Mouse (Mus musculus) CH12.LX (cell line): Measurements from ENCODE around the gene Arhgap21.

Source experiments
- CTCF ChIP-seq, 2 experiments: IDR thresholded peaks in 1 of 2; conservative IDR thresholded peaks in 1 of 2; 2 replicates each; pipeline ENCODE4 v1.5.1; 2011 to 2012; ENCODE audit warnings: low read depth in 2 of 2, low read length in 2 of 2, improper control_type of control experiment in 1 of 2, inconsistent platforms in 1 of 2, mild to moderate bottlenecking in 1 of 2, moderate library complexity in 1 of 2
- NELFE ChIP-seq: IDR thresholded peaks from 2 replicates; pipeline ENCODE4 v1.6.1; 2011; ENCODE audit warnings: low read depth, low read length, improper control_type of control experiment
- POLR2A ChIP-seq: IDR thresholded peaks from 2 replicates; pipeline ENCODE4 v1.6.1; 2011; ENCODE audit warnings: low read depth, mild to moderate bottlenecking, improper control_type of control experiment, low read length
- RAD21 ChIP-seq: IDR thresholded peaks from 2 replicates; pipeline ENCODE4 v1.6.1; 2011; ENCODE audit warnings: low read depth, mild to moderate bottlenecking, low read length, improper control_type of control experiment, moderate library complexity
- UBTF ChIP-seq: IDR thresholded peaks from 2 replicates; pipeline ENCODE4 v1.6.1; 2012; ENCODE audit warnings: low read depth, mild to moderate bottlenecking, inconsistent platforms, low read length, improper control_type of control experiment, moderate library complexity
- USF2 ChIP-seq: conservative IDR thresholded peaks from 2 replicates; pipeline ENCODE4 v1.6.1; 2011; ENCODE audit warnings: low read depth, low read length, improper control_type of control experiment

DNA sequence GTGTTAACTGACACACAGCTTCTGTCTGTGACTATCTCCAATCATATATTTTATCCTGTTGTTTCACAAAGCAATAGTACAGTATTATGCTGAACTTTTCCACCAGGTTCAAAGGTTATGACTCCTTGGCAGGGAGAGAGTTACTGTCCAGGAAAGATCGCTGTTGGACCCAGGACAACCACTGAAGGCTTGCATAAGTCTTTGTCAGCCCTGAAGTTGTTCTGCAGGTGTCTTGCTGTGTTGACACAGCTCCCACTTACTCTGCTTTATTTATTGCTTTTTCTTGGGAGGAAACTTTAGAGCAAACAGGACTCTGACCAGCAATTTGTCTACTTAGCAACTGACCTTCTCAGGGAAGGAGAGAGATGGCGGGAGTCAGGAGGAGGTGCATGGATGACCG is 21.4 kb upstream of the Arhgap21 start:
- TF ChIP-seq CTCF (conservative IDR thresholded peaks at IDR 0.05 in 1 of 2, IDR thresholded peaks at IDR 0.05 in 1 of 2; ENCODE audit: low read depth in 2 of 2, low read length in 2 of 2) (no peak), RAD21 (no peak), NELFE (no peak), USF2 (no peak), POLR2A (no peak), UBTF (no peak)
